Mouse (Mus musculus) natural killer cell, adult 2 months (primary cell): ENCODE data around the gene Cnfn.
A peak's percentile ranks its signal among the peaks of the same experiment; 100 is the strongest.
"Not testable (repeated sequence)": the region's sequence is repeated elsewhere in the genome, so short reads cannot be mapped to it uniquely, and the experiment has no call there.

Experiments used
- DNase-seq, 2 experiments: peaks; one replicate each; pipeline ENCODE4 v3.0.0; 2022; ENCODE audit warnings: low spot score in 2 of 2

The Cnfn gene

DNA sequence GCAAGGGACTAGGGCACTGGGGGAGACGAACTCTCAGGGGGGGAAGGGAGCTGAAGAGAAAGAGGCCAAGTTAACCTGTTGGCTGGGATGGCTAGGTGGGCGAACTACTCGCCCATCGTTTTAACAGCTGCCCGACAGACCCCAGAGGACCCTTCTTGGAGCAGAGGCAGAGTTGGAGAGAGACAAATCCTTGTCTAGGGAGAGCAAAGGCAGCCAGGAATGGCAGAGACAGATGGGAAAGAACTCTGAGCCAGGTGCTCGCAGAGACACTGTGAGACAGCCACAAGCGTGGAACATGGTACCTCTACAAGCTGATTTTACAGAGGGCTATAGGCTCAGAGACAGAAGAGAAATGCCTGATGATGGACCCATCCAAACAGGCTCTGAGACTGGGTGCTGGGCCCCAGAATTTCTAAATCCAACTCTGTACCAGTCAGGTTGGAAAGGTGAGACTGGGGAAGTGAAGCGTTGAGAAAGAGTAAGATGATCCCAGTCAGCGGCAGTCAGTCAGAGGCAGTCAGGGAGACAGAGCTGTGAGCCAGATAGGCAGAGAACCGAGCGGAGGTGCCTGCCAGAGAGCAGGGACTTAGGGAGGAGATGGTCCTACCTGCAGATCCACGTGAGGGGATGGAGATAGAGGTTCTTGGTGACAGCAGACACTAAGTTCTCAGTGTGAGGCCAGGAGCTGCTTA, at the start of gene Cnfn:
Cnfn (minus strand) TSS at position 667 of the 692 bp plus-strand sequence.
- no peak for DNase-seq

DNA sequence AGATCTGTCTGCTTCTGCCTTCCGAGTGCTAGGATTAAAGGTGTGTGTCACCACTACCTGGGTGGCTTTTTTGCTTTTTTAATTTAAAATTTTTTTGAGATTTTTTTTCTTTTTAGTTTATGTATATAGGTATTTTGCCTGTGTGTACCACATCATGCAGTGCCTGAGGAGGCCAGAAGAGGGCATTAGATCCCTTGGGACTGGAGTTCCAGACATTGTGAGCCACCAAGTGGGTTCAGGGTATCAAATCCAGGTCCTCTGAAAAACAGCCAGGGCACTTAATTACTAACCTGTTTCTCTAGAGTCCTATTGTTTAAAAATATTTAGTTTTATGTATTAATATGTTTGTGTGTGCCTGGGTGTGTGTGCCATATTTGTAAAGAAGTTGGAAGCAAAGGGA, 48.1 kb upstream of the Cnfn start:
- peak in 1 of 2 experiments; percentile 41 for DNase-seq

DNA sequence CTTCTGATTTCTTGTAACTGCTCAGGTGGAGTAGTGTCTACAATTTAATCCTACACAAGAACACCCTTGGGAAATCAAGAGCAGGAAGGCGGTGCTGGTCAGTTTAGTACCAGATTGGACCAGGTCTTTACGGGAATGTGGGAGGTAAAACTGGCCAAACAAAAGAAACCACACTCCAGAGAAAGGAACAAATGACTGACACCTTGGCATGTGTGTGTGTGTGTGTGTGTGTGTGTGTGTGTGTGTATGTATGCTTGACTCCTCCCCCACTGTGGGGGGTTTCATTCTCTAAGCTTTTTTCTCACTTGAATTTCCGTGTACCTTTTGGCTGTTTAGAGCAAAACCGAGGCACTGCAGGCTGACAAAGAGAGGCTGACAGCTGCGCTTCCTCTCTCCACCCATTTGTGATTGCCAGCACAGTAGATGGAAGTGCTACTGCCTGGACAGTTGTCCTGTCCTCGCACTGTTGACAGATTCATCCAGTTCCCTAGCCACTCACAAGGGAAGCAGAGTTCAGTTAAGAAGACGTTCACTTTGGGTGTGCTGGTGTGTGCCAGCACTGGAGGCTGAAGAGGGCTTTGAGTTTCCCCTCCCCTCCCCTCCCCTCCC, 43.4 kb upstream of the Cnfn start, which contains the start of gene Cxcl17:
Cxcl17 (minus strand) TSS at position 54 of the 609 bp plus-strand sequence.
- DNase-seq = no peak

- no peak for DNase-seq
Observed at GRCm38 (mm10) chr7:25411861-25412260, 42.3 kb upstream of the Cnfn start.

- no peak for DNase-seq
Observed at GRCm38 (mm10) chr7:25410969-25411615, 41.6 kb upstream of the Cnfn start.

DNA sequence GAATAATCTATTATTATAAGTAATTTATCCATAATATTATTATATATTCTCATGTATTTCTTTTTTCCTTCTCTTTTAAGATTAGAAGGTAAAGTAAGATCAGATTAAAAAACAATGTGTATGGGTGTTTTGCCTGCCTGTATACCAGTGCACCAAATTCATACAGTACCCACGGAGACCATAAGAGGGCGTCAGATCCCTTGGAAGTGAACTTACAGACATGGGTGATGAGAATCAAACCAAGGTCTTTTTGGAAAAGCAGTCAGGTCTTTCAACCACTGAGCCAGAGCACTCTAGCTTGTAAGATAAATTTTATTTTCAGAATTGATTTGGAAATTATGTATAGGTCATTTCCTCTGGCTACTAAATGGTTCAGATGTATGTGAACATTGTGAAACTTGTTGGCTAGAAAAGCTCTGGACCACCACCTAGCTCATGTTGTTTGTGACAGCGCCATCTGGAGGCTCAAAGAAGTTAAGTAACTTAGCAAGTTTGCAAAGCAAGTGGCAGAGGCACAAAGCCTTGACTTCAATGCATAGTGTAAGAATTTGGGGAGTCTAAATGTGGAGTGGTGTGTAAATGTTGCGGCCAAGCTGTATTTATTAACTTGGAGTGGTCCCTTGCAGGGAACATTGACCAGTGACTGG, 39.7 kb upstream of the Cnfn start:
- DNase-seq = peak in 1 of 2 experiments; percentile 53

- DNase-seq = no peak
Observed at GRCm38 (mm10) chr7:25406468-25406867, 36.9 kb upstream of the Cnfn start.

- peak in 1 of 2 experiments; percentile 24 for DNase-seq
Observed at GRCm38 (mm10) chr7:25402671-25403101, 33.2 kb upstream of the Cnfn start.

GRCm38 (mm10) chr7:25401986-25402385, 32.5 kb upstream of the Cnfn start:
- no peak for DNase-seq

DNA sequence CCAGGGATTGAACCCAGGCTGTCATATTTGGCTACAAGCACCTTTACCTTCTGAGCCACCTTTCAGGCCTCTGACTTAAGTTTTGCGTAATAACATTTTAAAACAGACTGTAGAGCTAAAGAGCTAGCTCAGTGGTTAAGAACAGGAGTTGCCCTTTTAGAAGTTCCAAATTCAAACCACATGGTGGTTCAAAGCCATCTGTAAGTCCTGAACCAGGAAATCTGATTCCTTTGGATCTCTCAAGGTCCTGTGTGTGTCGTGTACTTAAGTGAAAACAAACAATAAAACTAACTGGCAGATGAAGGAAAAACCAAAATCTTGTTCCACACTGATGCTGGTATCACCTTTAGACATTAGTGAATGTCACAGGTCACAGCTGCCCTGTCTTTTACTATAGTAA, 32.0 kb upstream of the Cnfn start:
- no peak for DNase-seq

- DNase-seq = not testable (repeated sequence)
Observed at GRCm38 (mm10) chr7:25399028-25399427, 29.5 kb upstream of the Cnfn start.

DNA sequence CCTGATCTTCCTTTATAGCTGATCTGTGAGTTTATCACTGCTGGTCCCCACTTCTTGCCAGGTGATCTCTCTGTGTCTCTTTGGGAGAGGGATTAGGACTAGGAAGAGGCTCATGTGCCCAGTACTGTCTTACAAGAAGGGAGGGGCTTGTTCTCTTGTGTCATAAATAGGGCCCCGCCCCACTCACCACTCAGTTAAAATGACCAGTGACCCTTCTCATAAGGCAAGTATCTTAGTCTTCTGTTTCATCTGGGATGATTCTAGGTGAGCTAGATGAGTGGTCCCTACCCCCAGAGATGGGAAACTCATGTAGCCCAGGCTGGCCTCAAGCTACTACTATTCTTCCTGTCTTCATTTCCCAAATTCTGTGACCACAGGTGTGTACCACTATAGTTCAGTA, 29.1 kb upstream of the Cnfn start, which contains the start of gene Lipe:
Lipe (minus strand) TSS at position 101 of the 400 bp plus-strand sequence.
- no peak for DNase-seq

- no peak for DNase-seq
Observed at GRCm38 (mm10) chr7:25396621-25397020, 27.1 kb upstream of the Cnfn start.

- DNase-seq = peak; percentile 90 to 93
Observed at GRCm38 (mm10) chr7:25395558-25396521, 26.3 kb upstream of the Cnfn start.

GRCm38 (mm10) chr7:25395186-25395557, 25.6 kb upstream of the Cnfn start:
- DNase-seq = peak in 1 of 2 experiments; percentile 16

DNA sequence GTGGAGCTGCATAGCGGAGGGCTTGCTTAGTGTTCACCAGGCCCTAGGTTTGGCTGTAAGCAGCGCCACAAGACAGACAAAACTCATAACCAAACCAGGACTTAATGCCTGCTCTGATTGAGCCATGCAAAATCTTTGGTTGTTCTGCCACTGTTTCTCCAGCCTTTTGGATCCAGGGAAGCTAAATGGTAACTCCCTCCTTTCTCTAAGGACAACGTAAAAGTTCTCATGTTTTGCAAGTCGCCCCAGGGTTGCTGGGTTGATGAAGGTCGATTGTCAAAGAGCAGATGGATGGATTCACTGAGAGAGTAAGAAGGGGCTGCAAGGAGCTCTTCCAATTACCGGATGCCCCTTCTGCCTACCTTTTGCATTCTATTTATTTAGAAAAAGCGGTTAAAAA, 25.2 kb upstream of the Cnfn start:
- DNase-seq = no peak

DNA sequence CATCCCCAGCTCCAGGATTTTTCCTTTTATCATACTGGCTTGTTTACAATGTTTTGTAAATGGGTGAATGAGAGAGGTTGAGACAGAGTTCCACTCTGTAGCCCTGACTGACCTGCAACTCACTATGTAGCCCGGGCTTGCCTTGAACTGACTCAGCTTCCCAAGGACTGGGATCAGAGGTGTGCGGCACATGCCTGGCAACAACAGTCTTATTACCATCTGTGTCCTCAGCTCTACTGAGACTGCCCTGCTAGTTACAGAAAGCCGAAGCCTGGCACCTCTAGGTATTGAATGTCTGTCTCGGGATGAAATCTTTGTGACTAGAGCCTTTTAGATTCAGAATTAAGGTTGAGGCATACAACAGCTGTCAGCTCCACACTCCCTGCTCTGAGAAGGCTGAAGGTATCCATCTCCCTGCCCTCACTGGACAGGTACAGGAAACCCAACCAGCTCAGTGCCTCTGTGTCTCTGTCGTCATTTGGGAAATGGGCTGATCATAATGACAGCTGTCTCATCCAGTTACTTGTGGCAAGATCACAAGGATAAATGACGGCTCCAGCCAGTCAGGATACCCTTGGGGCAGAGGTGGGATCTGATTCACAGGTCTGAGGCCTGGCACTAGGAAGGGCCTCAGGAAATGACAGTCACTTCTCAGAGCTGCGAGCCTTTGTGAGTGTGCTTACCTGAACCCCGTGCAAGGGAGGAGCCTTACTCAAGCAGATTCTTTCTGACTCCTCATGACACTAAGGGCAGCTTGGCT, 24.1 kb upstream of the Cnfn start:
- no peak for DNase-seq

- no peak for DNase-seq
Observed at GRCm38 (mm10) chr7:25392851-25393250, 23.3 kb upstream of the Cnfn start.

- DNase-seq = no peak
Observed at GRCm38 (mm10) chr7:25391856-25392453, 22.4 kb upstream of the Cnfn start.

GRCm38 (mm10) chr7:25390986-25391385, 21.5 kb upstream of the Cnfn start:
- DNase-seq = no peak
